Mouse (Mus musculus) neural tube, embryonic 11.5 days (tissue): Measurements from ENCODE around the gene Lsamp. TPM values are rescaled to one million over a fixed set of nuclear protein-coding genes. Genes with fewer than 3 reads are reported as not detected.

ENCODE experiments used
- ATAC-seq: fragments of 200-750 bp; cut with Nextera tagmentation; 2 replicates; pipeline ENCODE4 v1.8.0; 2017; ENCODE audit warnings: moderate number of reproducible peaks, mild to moderate bottlenecking, moderate TSS enrichment, moderate library complexity; ENCODE audit not compliant: insufficient read depth, low FRiP score, low TSS enrichment
- DNase-seq: peaks from one replicate; pipeline ENCODE4 v3.0.0-alpha.2; 2015; ENCODE audit warnings: low spot score
- H3K27ac ChIP-seq: fragments of 300-500 bp; sonication (generic); 2 replicates; pipeline ENCODE4 v1.5.1; 2014; ENCODE audit warnings: low read depth, mild to moderate bottlenecking, low read length
- H3K27me3 ChIP-seq: fragments of 300-500 bp; sonication (generic); 2 replicates; pipeline ENCODE4 v1.6.1; 2014; ENCODE audit warnings: mild to moderate bottlenecking, low read length, mixed read lengths; ENCODE audit not compliant: control insufficient read depth, insufficient read depth
- H3K36me3 ChIP-seq: fragments of 300-500 bp; sonication (generic); 2 replicates; pipeline ENCODE4 v1.6.1; 2014; ENCODE audit warnings: mild to moderate bottlenecking, low read length, moderate library complexity, mixed read lengths; ENCODE audit not compliant: control insufficient read depth, insufficient read depth
- H3K4me1 ChIP-seq: fragments of 300-500 bp; sonication (generic); 2 replicates; pipeline ENCODE4 v1.6.1; 2014; ENCODE audit warnings: low read length, mixed read lengths; ENCODE audit not compliant: control insufficient read depth, insufficient read depth
- H3K4me2 ChIP-seq: fragments of 300-500 bp; sonication (generic); 2 replicates; pipeline ENCODE4 v1.6.1; 2014; ENCODE audit warnings: low read depth, mild to moderate bottlenecking, moderate library complexity
- H3K4me3 ChIP-seq: fragments of 300-500 bp; sonication (generic); 2 replicates; pipeline ENCODE4 v1.5.1; 2014; ENCODE audit warnings: low read depth, low read length
- H3K9ac ChIP-seq: fragments of 300-500 bp; sonication (generic); 2 replicates; pipeline ENCODE4 v1.6.1; 2014; ENCODE audit warnings: mild to moderate bottlenecking, low read length
- H3K9me3 ChIP-seq: fragments of 300-500 bp; sonication (generic); 2 replicates; pipeline ENCODE4 v1.6.1; 2016; ENCODE audit warnings: low read length; ENCODE audit not compliant: control insufficient read depth
- WGBS: fragments of 180-500 bp; shearing (Covaris S2); extraction: QIAGEN DNeasy Blood & Tissue Kit; methylation state at CpG from one replicate; pipeline ENCODE4 v1.1.7; 2014; 5-methylcytosine and 5-hydroxymethylcytosine counted together
- polyA plus RNA-seq: library from polyadenylated mRNA; unstranded; fragments of >200 nt; fragmentation: Nextera tagmentation; extraction: Ambion mirVana; gene quantifications from 2 replicates; pipeline ENCODE4 v1.2.1, GENCODE M21; 2014

The Lsamp gene
- polyA plus RNA-seq, 1 experiment from 2014 or later, result 12.6 TPM

GRCm38 (mm10) chr16:41102805-41103204 is 1118.6 kb downstream of the Lsamp start:
- Histone ChIP-seq H3K4me1 (no peaks in the 10 kb centered on the region), H3K36me3 (no peaks in the 10 kb centered on the region), H3K27me3 (no peaks in the 10 kb centered on the region), H3K4me2 (no peak overlapping the region), H3K27ac (no peak overlapping the region), H3K9me3 (no peaks in the 10 kb centered on the region), H3K4me3 (no peak overlapping the region), H3K9ac (no peak overlapping the region)
- DNase-seq, result no peak
- no peak for ATAC-seq
- 86% methylated on average over 3 of the region's 3 CpGs for WGBS

GRCm38 (mm10) chr16:41124361-41124760 is 1140.2 kb downstream of the Lsamp start:
- ATAC-seq (no peak), DNase-seq (no peak)
- no peaks in the 10 kb centered on the region for H3K9me3 ChIP-seq
- WGBS, result 76% methylated on average over 2 of the region's 2 CpGs
- H3K4me3 ChIP-seq, result no peak overlapping the region
- no peak overlapping the region for H3K9ac ChIP-seq
- no peak overlapping the region for H3K27ac ChIP-seq
- no peaks in the 10 kb centered on the region for H3K4me1 ChIP-seq
- H3K36me3 ChIP-seq, result no peaks in the 10 kb centered on the region
- no peak overlapping the region for H3K4me2 ChIP-seq
- no peaks in the 10 kb centered on the region for H3K27me3 ChIP-seq

- Histone ChIP-seq H3K27ac (no peak overlapping the region), H3K9ac (no peak overlapping the region), H3K4me2 (no peak overlapping the region), H3K4me3 (no peak overlapping the region), H3K36me3 (no peaks in the 10 kb centered on the region), H3K9me3 (no peaks in the 10 kb centered on the region), H3K4me1 (no peaks in the 10 kb centered on the region), H3K27me3 (no peaks in the 10 kb centered on the region)
- ATAC-seq (no peak), DNase-seq (no peak)
- WGBS, result 92% methylated on average over 2 of the region's 2 CpGs
These were observed 1140.9 kb downstream of the Lsamp start for GRCm38 (mm10) chr16:41125051-41125450.

GRCm38 (mm10) chr16:41131053-41131452 is 1146.9 kb downstream of the Lsamp start:
- Histone ChIP-seq H3K4me1 (no peaks in the 10 kb centered on the region), H3K27me3 (no peaks in the 10 kb centered on the region), H3K9me3 (no peaks in the 10 kb centered on the region), H3K4me3 (no peak overlapping the region), H3K36me3 (no peaks in the 10 kb centered on the region), H3K4me2 (no peak overlapping the region), H3K9ac (no peak overlapping the region), H3K27ac (no peak overlapping the region)
- 80% methylated on average over 4 of the region's 4 CpGs for WGBS
- ATAC-seq (no peak), DNase-seq (no peak)

DNA sequence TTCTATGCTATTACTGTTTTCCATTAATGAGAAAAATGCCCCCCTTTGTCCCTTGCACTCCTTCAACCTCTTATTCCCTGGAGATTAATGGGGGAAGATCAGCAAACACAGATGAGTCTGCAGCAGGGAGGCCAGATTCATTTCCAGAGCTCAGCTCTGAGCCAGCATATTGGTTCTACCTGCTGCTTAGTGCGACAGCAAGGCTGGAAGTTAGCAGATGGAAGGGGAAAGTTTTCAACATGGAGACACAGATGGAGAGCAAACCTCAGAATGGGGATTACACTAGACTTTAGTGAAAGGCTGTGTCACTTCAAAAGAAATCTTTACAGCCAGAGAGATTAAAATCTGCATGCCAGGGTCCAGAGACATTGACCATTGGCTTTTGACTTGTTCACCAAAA is 1188.7 kb downstream of the Lsamp start:
- no peak overlapping the region for H3K4me2 ChIP-seq
- no peaks in the 10 kb centered on the region for H3K27me3 ChIP-seq
- WGBS, result 78% methylated on average over 1 of the region's 1 CpGs
- DNase-seq (no peak), ATAC-seq (no peak)
- no peaks in the 10 kb centered on the region for H3K36me3 ChIP-seq
- no peak overlapping the region for H3K27ac ChIP-seq
- no peaks in the 10 kb centered on the region for H3K4me1 ChIP-seq
- no peak overlapping the region for H3K4me3 ChIP-seq
- H3K9ac ChIP-seq, result no peak overlapping the region
- no peaks in the 10 kb centered on the region for H3K9me3 ChIP-seq

GRCm38 (mm10) chr16:41179557-41179956 is 1195.4 kb downstream of the Lsamp start:
- Histone ChIP-seq H3K27me3 (no peaks in the 10 kb centered on the region), H3K27ac (no peak overlapping the region), H3K36me3 (no peaks in the 10 kb centered on the region), H3K4me1 (no peaks in the 10 kb centered on the region), H3K4me2 (no peak overlapping the region), H3K9me3 (no peaks in the 10 kb centered on the region), H3K9ac (no peak overlapping the region), H3K4me3 (no peak overlapping the region)
- no peak for ATAC-seq
- DNase-seq, result no peak
- 65% methylated on average over 3 of the region's 3 CpGs for WGBS

DNA sequence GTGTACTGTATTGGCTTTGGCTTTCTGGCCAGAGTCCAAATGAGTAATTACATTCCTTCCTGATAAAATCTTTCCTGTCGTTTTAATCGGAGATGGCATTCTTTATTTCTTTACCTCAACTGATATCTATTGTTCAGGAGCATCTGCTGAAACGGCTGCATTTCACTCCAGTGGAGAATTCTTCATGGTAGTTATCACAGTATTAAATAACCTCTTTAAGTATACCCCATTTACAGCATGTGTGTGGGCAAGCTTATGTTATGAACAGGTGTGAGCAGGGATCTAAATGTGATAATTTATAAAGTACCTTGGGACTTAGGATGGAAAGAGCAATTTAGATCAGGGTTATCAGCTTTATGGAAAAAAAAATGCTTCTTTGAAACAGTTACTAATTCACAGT is 1196.7 kb downstream of the Lsamp start:
- Histone ChIP-seq H3K27me3 (no peaks in the 10 kb centered on the region), H3K9me3 (no peaks in the 10 kb centered on the region), H3K36me3 (no peaks in the 10 kb centered on the region), H3K27ac (no peak overlapping the region), H3K4me3 (no peak overlapping the region), H3K9ac (no peak overlapping the region), H3K4me2 (no peak overlapping the region), H3K4me1 (no peaks in the 10 kb centered on the region)
- DNase-seq, result no peak
- no peak for ATAC-seq
- 60% methylated on average over 3 of the region's 3 CpGs for WGBS

GRCm38 (mm10) chr16:41210055-41210454 is 1225.9 kb downstream of the Lsamp start:
- DNase-seq (no peak), ATAC-seq (no peak)
- no peak overlapping the region for H3K4me2 ChIP-seq
- H3K4me3 ChIP-seq, result no peak overlapping the region
- no peaks in the 10 kb centered on the region for H3K4me1 ChIP-seq
- no peaks in the 10 kb centered on the region for H3K27me3 ChIP-seq
- WGBS, result 93% methylated on average over 5 of the region's 5 CpGs
- no peaks in the 10 kb centered on the region for H3K36me3 ChIP-seq
- no peak overlapping the region for H3K9ac ChIP-seq
- no peaks in the 10 kb centered on the region for H3K9me3 ChIP-seq
- no peak overlapping the region for H3K27ac ChIP-seq

DNA sequence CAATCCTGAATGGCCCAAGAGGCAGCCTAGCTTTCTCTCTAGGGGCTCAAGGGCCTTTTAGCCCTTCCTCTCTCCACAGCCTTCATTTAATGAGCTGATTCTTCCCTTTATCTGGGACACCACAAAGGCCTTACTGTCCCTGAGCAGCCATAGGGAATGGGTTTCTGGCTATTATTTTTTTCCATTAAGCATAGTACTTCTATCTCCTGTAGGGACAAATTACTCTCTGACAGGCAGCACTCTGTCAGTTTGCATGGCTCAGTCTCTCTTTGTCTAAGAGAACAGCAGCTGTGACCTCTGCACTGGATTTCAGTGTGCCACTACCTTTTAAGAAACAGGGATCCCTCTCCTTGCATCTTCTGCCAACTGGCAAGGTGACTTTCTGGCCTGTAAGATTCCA is 1251.7 kb downstream of the Lsamp start:
- H3K4me2 ChIP-seq, result no peak overlapping the region
- no peaks in the 10 kb centered on the region for H3K9me3 ChIP-seq
- no peaks in the 10 kb centered on the region for H3K4me1 ChIP-seq
- no peak overlapping the region for H3K4me3 ChIP-seq
- DNase-seq (no peak), ATAC-seq (no peak)
- no peak overlapping the region for H3K9ac ChIP-seq
- H3K27ac ChIP-seq, result no peak overlapping the region
- H3K36me3 ChIP-seq, result no peaks in the 10 kb centered on the region
- no peaks in the 10 kb centered on the region for H3K27me3 ChIP-seq
